Mouse (Mus musculus) embryonic fibroblast, embryonic 13.5 days (primary cell): ENCODE data around the gene Tmeff1.

ENCODE experiments used
- CTCF ChIP-seq: IDR thresholded peaks from 2 replicates; pipeline ENCODE4 v1.5.1; 2011; ENCODE audit warnings: mild to moderate bottlenecking, control low read depth, low read length, moderate library complexity, borderline replicate concordance; ENCODE audit not compliant: insufficient read depth
- POLR2A ChIP-seq: IDR thresholded peaks from 2 replicates; pipeline ENCODE4 v1.6.1; 2011; ENCODE audit warnings: low read depth, mild to moderate bottlenecking, control low read depth, low read length, moderate library complexity

GRCm38 (mm10) chr4:48676570-48677185 is 91.7 kb downstream of the Tmeff1 start:
- no peak for TF ChIP-seq POLR2A
- TF ChIP-seq CTCF: no peak
